Mouse (Mus musculus) lung, postnatal 0 days (tissue): ENCODE measurements around the gene Sec22b.

Experiments used
- CTCF ChIP-seq: IDR thresholded peaks from 2 replicates; pipeline ENCODE4 v1.5.1; 2016; ENCODE audit warnings: antibody characterized with exemption, mild to moderate bottlenecking
- EP300 ChIP-seq: IDR thresholded peaks from 2 replicates; pipeline ENCODE4 v1.6.1; 2016; ENCODE audit warnings: antibody characterized with exemption, mild to moderate bottlenecking, control low read depth

GRCm38 (mm10) chr3:97866696-97867095 lies 34.3 kb upstream of the Sec22b start:
- TF ChIP-seq CTCF (no peak), EP300 (no peak)
